Mouse (Mus musculus): ENCODE results near the gene Ppp2r5e. TPM values are rescaled to one million over a fixed set of nuclear protein-coding genes. Genes with fewer than 3 reads are reported as not detected.

The Ppp2r5e gene
- polyA plus RNA-seq, 1 experiment from 2014 or later = 23.3 TPM

DNA sequence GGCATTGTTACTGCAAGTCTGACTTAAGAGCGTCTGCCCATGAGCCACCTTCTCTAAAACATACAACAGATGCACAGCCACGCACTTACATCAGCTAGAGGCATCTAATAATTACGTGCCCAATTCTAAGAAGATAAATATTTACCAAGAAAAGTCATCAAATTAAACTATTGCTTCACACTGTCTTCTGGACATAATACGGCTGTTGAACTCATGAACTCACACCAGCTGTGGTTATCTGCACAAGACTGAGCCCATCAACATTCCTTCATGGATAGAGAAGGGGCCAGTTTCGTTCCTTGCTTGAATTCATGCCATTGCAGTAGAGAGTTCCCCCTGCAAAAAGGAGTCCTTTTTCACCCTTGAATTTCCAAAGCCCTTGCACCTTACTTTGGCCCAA lies 28.3 kb downstream of the Ppp2r5e start:
- Histone ChIP-seq H3K27ac (ENCODE audit: low read depth, low read length) (no peak overlapping the region), H3K4me3 (ENCODE audit: low read depth, low read length) (no peak overlapping the region), H3K9me3 (ENCODE audit: control insufficient read depth, low read length) (no peaks in the 10 kb centered on the region), H3K4me1 (replicated peaks; ENCODE audit: control insufficient read depth, insufficient read depth, low read length) (no peaks in the 10 kb centered on the region), H3K4me2 (replicated peaks; ENCODE audit: low read depth, low read length) (no peak overlapping the region), H3K27me3 (ENCODE audit: control insufficient read depth, insufficient read depth, low read length) (no peaks in the 10 kb centered on the region), H3K9ac (ENCODE audit: low read depth, low read length) (no peak overlapping the region), H3K36me3 (ENCODE audit: control insufficient read depth, insufficient read depth, low read length) (no peaks in the 10 kb centered on the region)
- no peak for ATAC-seq (ENCODE audit: low FRiP score)
- no peak for DNase-seq (ENCODE audit: low spot score)
- 92% methylated on average over 5 of the region's 5 CpGs for WGBS

DNA sequence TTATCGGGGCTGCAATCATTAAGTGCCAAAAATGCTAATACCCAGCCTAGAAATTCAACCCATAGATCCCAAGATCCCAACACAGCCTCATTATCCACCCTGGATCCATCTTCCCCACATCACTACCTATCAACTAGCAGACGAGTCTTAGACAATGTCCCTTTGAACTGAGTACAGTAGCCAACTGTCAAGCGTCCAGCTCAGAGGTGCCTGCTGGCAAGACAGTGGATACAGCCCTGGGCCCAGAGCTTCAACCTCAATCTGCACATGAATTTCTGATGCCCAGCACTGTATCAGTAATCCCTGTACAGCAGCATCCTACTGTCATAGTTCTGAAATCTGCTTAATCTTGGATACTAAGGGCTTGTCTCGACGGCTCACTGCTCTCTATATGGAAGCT lies 30.3 kb downstream of the Ppp2r5e start:
- Histone ChIP-seq H3K4me3 (ENCODE audit: low read depth, low read length) (no peak overlapping the region), H3K4me1 (replicated peaks; ENCODE audit: control insufficient read depth, insufficient read depth, low read length) (no peaks in the 10 kb centered on the region), H3K27me3 (ENCODE audit: control insufficient read depth, insufficient read depth, low read length) (no peaks in the 10 kb centered on the region), H3K27ac (ENCODE audit: low read depth, low read length) (no peak overlapping the region), H3K9ac (ENCODE audit: low read depth, low read length) (no peak overlapping the region), H3K4me2 (replicated peaks; ENCODE audit: low read depth, low read length) (no peak overlapping the region), H3K36me3 (ENCODE audit: control insufficient read depth, insufficient read depth, low read length) (no peaks in the 10 kb centered on the region), H3K9me3 (ENCODE audit: control insufficient read depth, low read length) (no peaks in the 10 kb centered on the region)
- ATAC-seq (ENCODE audit: low FRiP score) = no peak
- DNase-seq (ENCODE audit: low spot score) = no peak
- 96% methylated on average over 5 of the region's 5 CpGs for WGBS

DNA sequence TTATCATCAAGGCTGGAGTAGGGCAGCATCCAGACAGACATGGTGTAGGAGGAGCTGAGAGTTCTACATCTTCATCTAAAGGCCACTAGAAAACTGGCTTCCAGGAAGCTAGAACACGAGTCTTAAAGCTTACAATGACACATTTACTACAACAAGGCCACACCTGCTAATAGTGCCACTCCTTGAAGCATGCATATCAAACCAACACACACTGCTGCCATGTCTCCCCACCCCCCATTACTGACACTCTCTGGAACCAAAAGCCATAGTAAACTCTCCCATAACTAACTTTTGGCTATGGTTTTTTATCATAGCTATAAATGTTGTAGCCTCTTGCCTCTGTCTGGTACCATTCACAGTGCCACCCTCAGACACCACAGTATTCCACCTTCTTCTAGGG lies 31.5 kb downstream of the Ppp2r5e start:
- Histone ChIP-seq H3K9me3 (ENCODE audit: control insufficient read depth, low read length) (no peaks in the 10 kb centered on the region), H3K9ac (ENCODE audit: low read depth, low read length) (no peak overlapping the region), H3K4me2 (replicated peaks; ENCODE audit: low read depth, low read length) (no peak overlapping the region), H3K4me3 (ENCODE audit: low read depth, low read length) (no peak overlapping the region), H3K27ac (ENCODE audit: low read depth, low read length) (no peak overlapping the region), H3K4me1 (replicated peaks; ENCODE audit: control insufficient read depth, insufficient read depth, low read length) (no peaks in the 10 kb centered on the region), H3K27me3 (ENCODE audit: control insufficient read depth, insufficient read depth, low read length) (no peaks in the 10 kb centered on the region), H3K36me3 (ENCODE audit: control insufficient read depth, insufficient read depth, low read length) (no peaks in the 10 kb centered on the region)
- ATAC-seq (ENCODE audit: low FRiP score) (no peak), DNase-seq (ENCODE audit: low spot score) (no peak)
- WGBS = 93% methylated on average over 1 of the region's 1 CpGs

DNA sequence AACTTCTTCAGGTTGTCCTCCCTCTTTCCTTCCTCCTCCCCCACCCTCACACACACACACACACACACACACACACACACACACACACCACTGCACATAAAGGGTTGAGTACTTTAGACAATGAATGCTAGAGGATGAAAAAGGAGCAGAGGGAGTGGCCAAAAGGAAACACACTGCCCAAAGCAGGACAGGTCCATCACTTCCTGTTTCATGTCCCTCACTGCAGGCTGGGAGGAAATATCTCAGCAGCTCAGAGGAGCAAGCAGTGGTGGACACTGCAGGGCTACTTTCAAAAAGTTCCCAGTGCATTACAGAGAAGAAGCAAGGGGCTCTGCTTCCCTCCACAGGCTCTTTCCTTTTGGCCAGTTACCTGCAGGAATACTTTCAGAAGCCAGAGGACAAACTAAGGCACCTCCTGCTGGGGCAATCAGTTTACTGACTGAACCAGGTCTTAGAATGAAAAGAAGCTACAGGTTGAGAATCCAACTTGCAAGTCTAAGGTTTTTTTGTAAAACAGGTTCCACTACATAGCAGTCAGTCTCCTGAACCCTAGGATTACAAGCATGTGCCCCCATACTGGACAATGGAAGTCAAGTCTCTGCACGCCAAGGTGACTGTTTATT lies 32.9 kb downstream of the Ppp2r5e start:
- ATAC-seq (ENCODE audit: low FRiP score) (no peak), DNase-seq (ENCODE audit: low spot score) (no peak)
- Histone ChIP-seq H3K36me3 (ENCODE audit: control insufficient read depth, insufficient read depth, low read length) (no peaks in the 10 kb centered on the region), H3K4me1 (replicated peaks; ENCODE audit: control insufficient read depth, insufficient read depth, low read length) (no peaks in the 10 kb centered on the region), H3K9ac (ENCODE audit: low read depth, low read length) (no peak overlapping the region), H3K4me3 (ENCODE audit: low read depth, low read length) (no peak overlapping the region), H3K9me3 (ENCODE audit: control insufficient read depth, low read length) (no peaks in the 10 kb centered on the region), H3K4me2 (replicated peaks; ENCODE audit: low read depth, low read length) (no peak overlapping the region), H3K27ac (ENCODE audit: low read depth, low read length) (no peak overlapping the region), H3K27me3 (ENCODE audit: control insufficient read depth, insufficient read depth, low read length) (no peaks in the 10 kb centered on the region)
- WGBS = 86% methylated on average over 1 of the region's 1 CpGs

DNA sequence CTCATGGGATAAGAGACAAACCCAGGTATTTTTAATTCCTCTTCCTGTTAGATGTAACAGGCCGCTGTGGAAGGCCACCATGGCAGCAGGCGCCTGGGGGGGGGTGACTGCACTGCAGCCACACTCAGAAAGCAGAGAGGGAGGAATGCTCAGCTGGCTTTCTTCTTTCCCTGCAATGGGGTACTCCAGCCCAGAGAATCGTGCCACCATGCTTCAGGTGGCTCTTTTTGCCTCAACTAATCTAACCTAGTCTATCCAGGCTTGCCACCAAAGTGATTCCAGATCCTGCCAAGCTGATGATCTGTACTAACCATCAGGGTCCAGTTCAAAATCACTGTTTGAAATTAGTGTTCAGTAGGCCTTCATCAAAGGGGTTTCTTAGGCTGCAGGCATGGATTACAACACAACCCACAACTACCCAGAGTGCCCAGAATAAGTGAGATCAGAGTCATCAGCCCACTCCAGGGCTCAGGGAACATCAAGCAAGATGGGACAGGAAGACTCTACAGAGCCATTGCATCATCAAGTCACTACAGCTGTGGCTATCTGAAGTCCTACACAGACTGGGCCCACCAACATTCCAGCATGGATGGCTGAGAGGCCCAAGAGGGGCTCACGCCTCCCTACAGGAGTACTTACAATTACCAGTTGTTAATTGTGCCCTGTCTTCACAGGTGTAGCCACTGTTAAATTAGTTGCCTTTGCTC lies 35.2 kb downstream of the Ppp2r5e start:
- no peak for DNase-seq (ENCODE audit: low spot score)
- H3K4me2 ChIP-seq (replicated peaks; ENCODE audit: low read depth, low read length) = no peak overlapping the region
- H3K36me3 ChIP-seq (ENCODE audit: control insufficient read depth, insufficient read depth, low read length) = no peaks in the 10 kb centered on the region
- ATAC-seq (ENCODE audit: low FRiP score) = no peak
- H3K27ac ChIP-seq (ENCODE audit: low read depth, low read length) = no peak overlapping the region
- no peaks in the 10 kb centered on the region for H3K4me1 ChIP-seq (replicated peaks; ENCODE audit: control insufficient read depth, insufficient read depth, low read length)
- H3K9ac ChIP-seq (ENCODE audit: low read depth, low read length) = no peak overlapping the region
- 93% methylated on average over 4 of the region's 4 CpGs for WGBS
- no peaks in the 10 kb centered on the region for H3K27me3 ChIP-seq (ENCODE audit: control insufficient read depth, insufficient read depth, low read length)
- H3K4me3 ChIP-seq (ENCODE audit: low read depth, low read length) = no peak overlapping the region
- H3K9me3 ChIP-seq (ENCODE audit: control insufficient read depth, low read length) = no peaks in the 10 kb centered on the region

DNA sequence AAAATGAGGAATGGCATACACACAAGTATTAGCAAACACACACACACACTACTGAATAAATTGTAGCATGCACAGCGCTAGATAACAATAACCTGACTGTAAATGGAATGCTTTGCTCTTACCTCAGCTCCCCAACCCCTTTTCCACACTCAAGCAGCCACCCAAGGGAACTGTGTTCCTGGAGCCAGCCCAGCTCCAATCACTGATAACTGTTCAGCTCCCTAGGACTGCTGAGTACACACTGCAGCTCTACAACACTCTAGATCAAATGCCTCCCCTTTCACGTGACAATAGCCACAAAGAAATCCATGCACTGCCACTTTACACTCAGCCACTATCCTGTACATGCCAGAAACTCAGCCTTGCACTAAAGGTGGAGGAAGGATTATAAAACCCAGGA lies 36.8 kb downstream of the Ppp2r5e start:
- no peak overlapping the region for H3K9ac ChIP-seq (ENCODE audit: low read depth, low read length)
- DNase-seq (ENCODE audit: low spot score) (no peak), ATAC-seq (ENCODE audit: low FRiP score) (no peak)
- no peaks in the 10 kb centered on the region for H3K36me3 ChIP-seq (ENCODE audit: control insufficient read depth, insufficient read depth, low read length)
- no peaks in the 10 kb centered on the region for H3K4me1 ChIP-seq (replicated peaks; ENCODE audit: control insufficient read depth, insufficient read depth, low read length)
- no peak overlapping the region for H3K27ac ChIP-seq (ENCODE audit: low read depth, low read length)
- H3K4me2 ChIP-seq (replicated peaks; ENCODE audit: low read depth, low read length) = no peak overlapping the region
- no peak overlapping the region for H3K4me3 ChIP-seq (ENCODE audit: low read depth, low read length)
- no peaks in the 10 kb centered on the region for H3K27me3 ChIP-seq (ENCODE audit: control insufficient read depth, insufficient read depth, low read length)
- WGBS = 83% methylated on average over 2 of the region's 2 CpGs
- H3K9me3 ChIP-seq (ENCODE audit: control insufficient read depth, low read length) = no peaks in the 10 kb centered on the region

DNA sequence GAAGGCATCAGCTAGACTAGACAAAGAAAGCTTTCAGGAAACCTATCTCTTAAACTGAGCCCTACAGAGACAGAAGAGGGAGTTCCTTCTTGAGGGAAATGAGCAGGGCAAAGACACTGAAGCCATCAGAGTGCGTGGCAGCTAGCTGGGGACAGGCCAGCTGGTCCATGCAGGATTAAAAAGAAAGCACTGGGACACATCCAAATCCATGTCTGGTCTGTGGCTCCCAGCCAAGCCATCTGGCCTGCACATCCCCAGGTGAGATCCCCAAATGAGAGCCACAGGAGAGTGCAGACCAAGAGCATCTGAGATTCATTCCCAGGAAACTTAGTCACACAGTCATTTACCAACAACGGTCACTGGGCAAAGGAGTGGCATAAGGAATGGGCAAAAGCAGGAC lies 38.2 kb downstream of the Ppp2r5e start:
- H3K27ac ChIP-seq (ENCODE audit: low read depth, low read length) = no peak overlapping the region

DNA sequence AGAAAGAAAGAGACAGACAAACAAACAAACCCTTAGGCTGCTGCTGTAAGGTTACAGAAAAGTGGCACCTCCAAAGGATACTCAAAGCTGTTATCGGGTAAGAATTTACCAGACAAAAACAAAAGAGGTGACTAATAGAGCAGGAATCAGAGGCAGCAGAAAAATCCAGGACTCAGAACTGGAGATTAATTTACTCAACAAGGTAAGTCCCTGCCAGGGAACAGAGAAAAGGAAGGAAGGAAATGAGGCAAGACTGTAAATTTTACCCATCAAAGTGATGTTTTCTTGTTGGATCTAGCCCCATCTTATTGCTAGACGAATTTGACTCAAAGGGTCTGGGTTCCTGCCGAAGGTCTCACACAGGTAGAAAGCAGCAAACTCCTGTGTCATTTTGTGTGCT lies 41.0 kb downstream of the Ppp2r5e start:
- H3K27me3 ChIP-seq (ENCODE audit: control insufficient read depth, insufficient read depth, low read length) = no peaks in the 10 kb centered on the region
- no peak for ATAC-seq (ENCODE audit: low FRiP score)
- DNase-seq (ENCODE audit: low spot score) = no peak
- no peaks in the 10 kb centered on the region for H3K9me3 ChIP-seq (ENCODE audit: control insufficient read depth, low read length)
- no peaks in the 10 kb centered on the region for H3K4me1 ChIP-seq (replicated peaks; ENCODE audit: control insufficient read depth, insufficient read depth, low read length)
- no peak overlapping the region for H3K4me3 ChIP-seq (ENCODE audit: low read depth, low read length)
- H3K36me3 ChIP-seq (ENCODE audit: control insufficient read depth, insufficient read depth, low read length) = no peaks in the 10 kb centered on the region
- no peak overlapping the region for H3K4me2 ChIP-seq (replicated peaks; ENCODE audit: low read depth, low read length)
- no peak overlapping the region for H3K27ac ChIP-seq (ENCODE audit: low read depth, low read length)
- 90% methylated on average over 3 of the region's 3 CpGs for WGBS
- H3K9ac ChIP-seq (ENCODE audit: low read depth, low read length) = no peak overlapping the region

More for the DNA sequence above, 38.2 kb downstream of the Ppp2r5e start:
- Histone ChIP-seq H3K9me3 (ENCODE audit: control insufficient read depth, low read length) (no peaks in the 10 kb centered on the region), H3K9ac (ENCODE audit: low read depth, low read length) (no peak overlapping the region), H3K4me1 (replicated peaks; ENCODE audit: control insufficient read depth, insufficient read depth, low read length) (no peaks in the 10 kb centered on the region), H3K36me3 (ENCODE audit: control insufficient read depth, insufficient read depth, low read length) (no peaks in the 10 kb centered on the region), H3K4me3 (ENCODE audit: low read depth, low read length) (no peak overlapping the region), H3K4me2 (replicated peaks; ENCODE audit: low read depth, low read length) (no peak overlapping the region), H3K27me3 (ENCODE audit: control insufficient read depth, insufficient read depth, low read length) (no peaks in the 10 kb centered on the region)
- DNase-seq (ENCODE audit: low spot score) (no peak), ATAC-seq (ENCODE audit: low FRiP score) (no peak)
- 95% methylated on average over 2 of the region's 2 CpGs for WGBS

DNA sequence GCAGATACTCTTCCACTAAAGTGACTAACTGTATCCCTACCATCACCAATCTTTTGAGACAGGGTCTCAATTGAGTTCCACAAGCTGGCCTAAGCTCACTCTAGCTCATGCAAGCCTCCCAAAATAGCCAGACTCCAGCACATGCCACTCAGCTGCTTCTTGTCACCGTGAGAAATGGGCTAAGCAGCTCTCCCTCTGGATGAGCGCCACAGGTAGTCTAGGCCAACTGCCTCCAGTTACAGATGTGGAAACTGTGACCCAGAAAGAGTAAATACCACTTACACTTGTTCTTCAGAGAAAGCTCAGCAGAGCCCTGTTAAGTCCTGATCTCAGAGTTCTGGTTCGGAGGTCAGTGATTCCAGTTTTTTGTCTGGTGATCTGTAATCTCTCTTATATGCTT lies 43.7 kb downstream of the Ppp2r5e start:
- H3K27me3 ChIP-seq (ENCODE audit: control insufficient read depth, insufficient read depth, low read length) = no peaks in the 10 kb centered on the region
- DNase-seq (ENCODE audit: low spot score) = no peak
- no peak overlapping the region for H3K4me3 ChIP-seq (ENCODE audit: low read depth, low read length)
- no peaks in the 10 kb centered on the region for H3K4me1 ChIP-seq (replicated peaks; ENCODE audit: control insufficient read depth, insufficient read depth, low read length)
- no peaks in the 10 kb centered on the region for H3K36me3 ChIP-seq (ENCODE audit: control insufficient read depth, insufficient read depth, low read length)
- H3K9me3 ChIP-seq (ENCODE audit: control insufficient read depth, low read length) = no peaks in the 10 kb centered on the region
- H3K9ac ChIP-seq (ENCODE audit: low read depth, low read length) = no peak overlapping the region
- WGBS = 95% methylated on average over 3 of the region's 3 CpGs
- H3K27ac ChIP-seq (ENCODE audit: low read depth, low read length) = no peak overlapping the region
- no peak overlapping the region for H3K4me2 ChIP-seq (replicated peaks; ENCODE audit: low read depth, low read length)
- ATAC-seq (ENCODE audit: low FRiP score) = no peak
